Mouse (Mus musculus) layer of hippocampus, postnatal 25 days (tissue): ENCODE results near the gene Tent5b. TPM values are rescaled to one million over a fixed set of nuclear protein-coding genes. Genes with fewer than 3 reads are reported as not detected.

Experiments
- DNase-seq, 2 experiments: peaks; one replicate each; pipeline ENCODE4 v3.0.0; 2022; ENCODE audit warnings: mixed read lengths in 2 of 2, low spot score in 1 of 2; ENCODE audit errors: extremely low spot score in 1 of 2
- total RNA-seq, 2 experiments: library from RNA; stranded (reverse); gene quantifications; 2 replicates each; pipeline ENCODE4 v1.2.3; 2021

Tent5b gene
- total RNA-seq, 2 experiments from 2014 or later = not detected

DNA sequence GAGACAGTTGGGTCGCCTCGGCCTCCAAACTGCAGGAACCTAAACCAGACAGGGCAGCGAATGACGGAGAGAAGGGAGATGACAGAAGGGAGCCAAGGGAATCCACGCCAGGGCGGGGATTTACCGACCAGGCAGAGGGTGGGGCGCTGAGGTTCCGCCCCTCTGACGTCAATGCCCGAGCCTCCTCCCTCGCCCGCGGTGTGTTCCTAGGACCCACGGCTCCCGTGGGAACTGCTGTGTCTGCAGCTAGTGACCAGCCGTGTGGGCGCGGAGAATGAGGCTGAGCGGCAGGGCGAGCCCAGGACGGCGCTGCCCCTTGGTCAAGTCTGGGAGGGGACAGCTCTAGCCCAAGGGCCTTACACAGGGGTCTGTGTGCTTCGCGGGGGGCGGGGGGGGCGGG lies 11.9 kb upstream of the Tent5b start:
- peak; percentile 36 to 52 for DNase-seq

DNA sequence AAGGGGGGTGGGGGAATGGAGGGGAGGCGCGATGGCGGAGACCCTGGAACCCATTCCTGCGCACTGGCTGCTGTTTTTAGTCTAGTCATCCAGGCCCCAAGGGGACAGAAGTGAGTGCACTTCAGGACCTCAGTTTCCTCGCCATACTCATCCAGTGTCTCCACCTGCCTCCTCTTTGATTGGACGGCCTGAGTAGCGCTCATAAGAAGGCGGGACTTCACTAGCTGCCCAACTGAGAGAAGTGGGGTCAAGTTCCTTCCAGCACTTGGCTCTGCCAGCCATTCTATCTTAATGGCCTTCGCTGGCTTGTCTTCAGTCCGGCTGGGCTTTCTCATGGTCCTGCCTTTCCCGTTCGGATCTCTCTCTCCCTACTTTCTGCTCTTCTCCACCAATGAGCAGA lies 10.8 kb upstream of the Tent5b start:
- no peak for DNase-seq

DNA sequence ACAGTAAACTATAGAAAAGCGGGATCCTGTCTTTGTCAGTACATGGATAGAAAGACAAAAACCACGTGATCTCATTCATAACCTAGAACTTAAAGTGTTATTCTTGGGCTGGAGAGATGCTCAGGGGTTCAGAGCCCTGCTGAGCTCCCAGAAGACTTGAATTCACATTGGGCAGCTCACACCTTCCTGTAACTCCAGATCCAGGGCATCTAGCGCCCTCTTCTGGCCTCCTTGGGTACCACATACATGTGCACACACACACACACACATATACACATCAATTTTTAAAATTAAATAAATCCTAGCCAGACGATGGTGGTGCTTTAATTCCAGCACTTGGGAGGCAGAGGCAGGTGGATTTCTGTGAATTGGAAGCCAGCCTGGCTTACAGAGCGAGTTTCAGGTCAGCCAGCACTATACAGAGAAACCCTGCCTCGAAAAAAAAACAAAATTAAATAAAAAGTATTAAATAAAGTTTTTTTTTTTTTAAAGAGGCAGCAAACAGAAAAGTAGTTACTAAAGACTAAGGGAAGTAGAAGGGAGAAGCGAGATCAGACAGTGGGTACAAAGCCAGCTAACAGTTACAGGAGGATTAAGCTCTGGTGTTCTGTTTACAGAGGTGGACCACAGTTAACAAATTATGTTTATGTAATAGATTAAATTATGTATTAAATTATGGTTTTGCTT lies 8.7 kb upstream of the Tent5b start:
- no peak for DNase-seq

DNA sequence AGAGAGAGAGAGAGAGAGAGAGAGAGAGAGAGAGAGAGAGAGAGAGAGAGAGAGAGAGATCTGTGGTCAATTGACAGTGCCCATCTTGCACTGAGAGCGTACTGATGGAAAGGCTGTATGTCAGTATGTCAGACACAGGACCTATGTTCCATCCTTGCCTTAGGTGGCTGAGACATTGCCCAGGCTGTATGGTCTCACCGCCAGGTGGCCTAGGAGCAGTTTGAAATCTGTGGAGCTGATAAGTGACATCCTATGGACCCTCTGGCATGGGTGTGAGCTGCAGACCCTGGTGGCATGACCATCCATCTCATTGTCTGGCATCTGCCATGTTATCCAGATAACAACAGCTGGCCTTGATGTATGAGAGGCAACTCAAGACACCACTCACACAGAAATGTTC lies 6.1 kb upstream of the Tent5b start:
- no peak for DNase-seq

DNA sequence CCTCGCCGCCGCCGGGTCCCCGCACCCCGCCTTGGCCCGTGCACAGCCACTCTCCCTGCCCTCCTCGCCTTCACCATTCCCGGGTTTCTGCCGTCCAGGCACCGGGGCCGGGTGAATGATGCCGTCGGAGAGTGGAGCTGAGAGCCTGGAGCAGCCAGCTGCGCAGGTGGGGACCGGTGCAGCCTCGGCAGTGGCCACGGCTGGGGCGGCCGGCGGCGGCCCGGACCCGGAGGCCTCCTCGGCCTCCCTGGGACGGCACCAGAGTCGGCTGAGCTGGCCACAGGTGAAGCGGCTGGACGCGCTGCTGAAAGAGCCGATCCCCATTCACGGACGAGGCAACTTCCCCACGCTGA lies 229 bp downstream of the Tent5b start:
- no peak for DNase-seq

DNA sequence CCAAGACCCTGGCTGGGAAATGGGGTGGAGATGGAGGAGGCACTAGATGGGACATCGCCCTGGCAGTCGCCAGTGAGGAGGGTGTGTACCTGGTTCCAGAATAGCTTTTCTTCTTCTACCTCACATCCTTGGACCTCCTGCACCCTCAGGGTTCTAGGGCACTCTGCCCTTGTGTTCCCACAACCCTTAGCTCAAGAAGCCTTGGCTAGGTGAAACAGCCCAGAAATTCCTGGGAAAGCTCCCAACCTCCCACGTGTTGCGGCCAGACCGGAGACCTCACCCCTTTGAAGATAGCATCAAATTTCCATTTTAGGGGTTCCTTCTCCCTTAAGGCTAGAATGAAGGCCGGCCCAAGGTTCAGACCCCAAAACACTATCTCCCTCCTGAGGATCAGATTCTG lies 822 bp downstream of the Tent5b start:
- DNase-seq = no peak

DNA sequence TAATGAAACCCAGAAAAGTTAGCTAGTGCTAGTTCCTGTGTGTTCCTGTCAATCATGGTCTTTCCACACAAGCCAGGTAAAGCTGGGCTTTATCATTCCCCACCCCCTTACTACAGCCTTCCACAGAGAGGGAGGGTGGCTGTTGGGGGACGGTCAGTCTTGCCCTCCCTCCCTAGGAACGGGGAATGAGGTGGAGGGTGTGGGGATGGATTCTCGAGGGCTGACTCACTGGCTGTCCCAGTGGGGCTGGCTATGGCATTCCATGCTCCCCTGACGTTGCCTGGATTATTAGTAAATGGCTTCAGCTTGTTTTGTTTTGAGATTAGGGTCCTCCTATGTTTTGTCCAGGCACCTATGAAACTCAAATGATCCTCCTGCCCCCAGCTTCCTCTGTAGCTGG lies 1.6 kb downstream of the Tent5b start:
- no peak for DNase-seq

DNA sequence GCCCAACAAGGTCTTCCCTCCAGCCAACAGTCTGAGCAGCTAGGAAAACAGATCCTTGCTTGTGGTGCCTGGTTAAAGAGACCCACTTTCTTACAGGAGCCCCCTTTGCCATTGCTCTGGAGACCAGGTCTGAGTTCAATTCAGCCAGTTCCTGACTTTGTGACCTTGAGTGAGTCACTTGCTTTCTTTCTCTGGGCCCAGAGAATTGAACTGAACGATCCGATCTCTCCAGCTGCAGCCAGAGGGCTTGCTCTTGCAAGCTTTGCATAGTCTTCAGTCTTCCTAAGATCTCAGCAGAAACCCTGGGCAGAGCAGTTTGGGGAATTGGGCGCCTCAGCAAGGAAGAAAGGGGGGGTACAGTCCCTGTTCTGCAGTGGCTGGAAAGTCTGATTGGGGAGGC lies 2.5 kb downstream of the Tent5b start:
- DNase-seq = no peak

DNA sequence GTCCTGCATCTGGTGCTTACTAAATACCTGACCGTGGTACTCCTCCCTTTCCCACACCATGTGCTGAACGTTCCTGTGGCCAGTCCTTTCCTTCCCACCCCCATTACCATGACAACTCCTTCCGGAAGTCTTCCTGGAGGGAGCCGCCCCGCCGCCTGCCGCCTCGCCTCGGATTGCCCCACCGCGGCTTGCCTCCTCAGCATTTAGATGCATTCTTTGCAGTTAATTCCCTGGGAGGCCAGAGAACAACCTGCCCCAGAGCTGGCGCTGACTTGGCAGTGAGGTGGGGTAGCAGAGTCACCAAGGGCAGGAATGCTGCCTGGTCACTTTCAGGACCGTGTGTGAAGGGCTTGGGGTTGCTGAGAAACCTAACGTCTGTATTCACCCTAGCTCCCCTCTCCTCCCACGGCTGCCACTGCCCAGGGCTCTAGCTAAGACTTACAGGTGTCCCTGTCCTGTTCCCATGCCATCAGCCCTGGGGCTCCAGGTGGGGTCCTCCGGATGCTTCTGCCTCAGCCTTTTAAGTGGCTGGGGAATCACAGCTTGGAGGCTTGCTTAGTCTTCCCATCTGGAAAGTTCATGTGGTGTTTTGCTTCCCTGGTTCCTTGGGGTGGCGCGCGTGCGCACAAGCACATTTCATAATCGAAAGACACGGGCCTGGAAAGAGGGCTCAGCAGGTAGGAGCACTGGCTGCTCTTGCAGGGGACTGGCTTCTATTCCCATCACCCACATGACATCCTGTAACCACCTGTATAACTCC lies 4.5 kb downstream of the Tent5b start:
- DNase-seq = no peak

DNA sequence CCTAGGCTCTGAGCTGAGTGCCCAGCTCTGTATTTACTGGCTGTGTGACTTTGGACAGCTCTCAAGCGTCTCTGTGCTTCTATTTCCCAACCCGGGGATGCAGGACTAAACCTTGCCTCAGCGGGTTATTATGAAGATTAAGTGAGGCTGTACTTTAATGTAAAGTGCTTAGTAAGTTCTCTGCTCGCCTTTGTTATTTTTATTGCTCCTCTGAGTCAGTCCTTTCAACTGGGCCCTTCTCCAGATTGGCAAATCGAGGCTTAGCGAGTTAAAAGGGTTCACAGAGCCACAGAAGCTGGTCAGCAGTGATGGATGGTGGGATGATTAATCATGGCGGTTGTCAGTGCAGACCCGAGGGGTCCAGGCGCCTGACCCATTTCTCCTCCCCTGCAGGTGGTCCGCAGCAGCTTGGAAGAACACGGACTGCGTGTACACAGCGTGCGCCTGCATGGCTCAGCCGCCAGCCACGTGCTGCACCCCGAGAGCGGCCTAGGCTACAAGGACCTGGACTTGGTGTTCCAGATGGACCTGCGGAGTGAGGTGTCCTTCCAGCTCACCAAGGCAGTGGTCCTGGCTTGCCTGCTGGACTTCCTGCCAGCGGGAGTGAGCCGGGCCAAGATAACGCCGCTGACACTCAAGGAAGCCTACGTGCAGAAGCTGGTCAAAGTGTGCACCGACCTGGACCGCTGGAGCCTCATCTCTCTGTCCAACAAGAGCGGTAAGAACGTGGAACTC lies 5.9 kb downstream of the Tent5b start:
- DNase-seq = no peak

DNA sequence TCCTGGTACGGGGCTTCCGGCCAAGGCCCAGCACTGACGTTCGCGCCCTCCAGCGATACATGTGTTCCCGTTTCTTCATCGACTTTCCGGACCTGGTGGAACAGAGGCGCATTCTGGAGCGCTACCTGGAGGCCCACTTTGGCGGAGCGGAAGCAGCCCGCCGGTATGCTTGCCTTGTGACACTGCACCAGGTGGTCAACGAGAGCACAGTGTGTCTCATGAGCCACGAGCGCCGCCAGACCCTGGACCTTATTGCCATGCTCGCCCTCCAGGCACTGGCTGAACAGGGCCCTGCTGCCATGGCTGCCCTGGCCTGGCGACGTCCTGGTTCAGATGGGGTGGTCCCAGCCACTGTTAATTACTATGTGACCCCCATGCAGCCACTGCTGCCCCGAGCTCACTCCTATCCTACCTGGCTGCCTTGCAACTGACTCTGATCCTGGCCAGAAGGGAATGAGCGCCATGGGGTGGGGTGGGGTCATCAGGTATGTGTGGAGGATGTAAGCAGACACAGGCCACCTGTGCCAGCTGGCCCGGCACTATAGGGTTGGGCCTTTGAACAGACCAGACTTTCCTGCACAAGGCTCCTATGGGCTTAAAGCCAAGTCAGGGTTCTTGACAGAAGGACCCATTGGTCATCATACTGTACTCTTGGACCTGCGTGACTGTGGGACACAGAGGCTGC lies 6.9 kb downstream of the Tent5b start:
- no peak for DNase-seq

DNA sequence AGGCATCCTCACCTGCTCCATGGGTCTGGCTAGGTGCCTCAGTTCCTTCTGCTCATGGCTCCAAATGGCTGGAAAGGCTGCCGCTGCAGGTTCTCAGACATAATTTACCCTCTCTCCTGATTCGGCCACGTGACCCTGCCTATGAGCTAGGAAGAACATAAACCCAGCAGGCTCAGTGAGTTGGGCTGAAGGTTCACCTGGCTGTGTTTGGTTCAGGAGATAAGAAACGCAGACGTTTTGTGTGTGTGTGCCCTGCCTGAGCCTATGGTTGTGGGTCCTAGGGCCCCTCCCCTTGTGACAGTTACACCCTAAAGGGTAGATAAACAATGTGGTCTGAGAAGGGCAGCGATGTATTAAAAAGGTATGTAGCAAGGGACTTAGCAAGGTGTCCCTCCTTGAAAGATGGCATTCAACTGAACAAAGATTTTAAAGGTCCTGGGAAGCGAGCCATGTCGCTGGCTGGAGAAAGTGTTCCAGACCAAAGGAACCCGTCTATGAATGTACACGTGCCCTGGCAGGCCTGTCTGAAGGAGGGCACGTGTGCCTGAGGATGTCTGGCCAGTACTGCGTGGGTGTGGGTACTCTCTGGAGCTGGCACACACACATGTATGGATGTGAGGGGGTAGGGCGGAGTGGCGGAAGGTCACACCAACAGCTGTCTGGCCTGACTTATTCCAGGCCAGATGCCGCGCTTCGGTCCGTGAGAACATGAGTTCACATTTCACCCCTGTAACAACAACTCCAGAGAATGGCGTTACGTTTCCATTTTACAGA lies 8.9 kb downstream of the Tent5b start:
- no peak for DNase-seq

DNA sequence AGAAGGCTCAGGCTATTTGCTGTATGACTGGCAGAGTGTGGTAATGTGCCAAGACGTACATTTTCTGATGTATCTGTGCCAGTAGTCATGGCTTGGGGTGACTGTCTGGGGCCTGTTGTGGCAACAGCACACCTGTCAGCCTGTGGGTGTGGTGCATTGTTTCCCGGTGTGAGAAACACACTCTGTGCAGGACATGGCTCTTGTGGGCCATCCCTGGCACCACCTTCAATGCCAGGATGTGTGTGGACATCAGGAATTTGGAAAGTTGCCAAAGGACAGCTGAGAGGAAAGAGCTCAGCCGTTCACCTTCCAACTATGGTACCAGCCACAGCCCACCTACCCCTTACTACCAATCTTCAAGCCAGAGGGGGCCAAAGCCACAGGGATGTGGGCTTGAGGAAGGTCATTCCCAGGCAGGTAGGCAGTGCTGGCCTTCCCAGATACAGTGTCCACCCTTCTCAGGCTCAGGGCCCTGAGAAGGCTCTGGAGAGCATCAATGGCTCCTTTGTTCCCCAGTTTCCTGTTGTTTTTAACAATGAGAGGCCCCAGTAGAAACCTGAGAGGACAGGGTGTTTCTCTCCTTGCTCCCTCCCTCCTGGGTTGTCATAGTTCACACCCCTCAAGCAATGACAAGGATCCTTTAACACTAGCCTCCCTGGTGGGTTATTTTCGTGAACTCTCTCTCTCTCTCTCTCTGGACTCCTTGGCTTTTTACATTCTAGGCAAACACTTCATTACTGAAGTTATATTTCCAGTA lies 9.7 kb downstream of the Tent5b start:
- DNase-seq = no peak

DNA sequence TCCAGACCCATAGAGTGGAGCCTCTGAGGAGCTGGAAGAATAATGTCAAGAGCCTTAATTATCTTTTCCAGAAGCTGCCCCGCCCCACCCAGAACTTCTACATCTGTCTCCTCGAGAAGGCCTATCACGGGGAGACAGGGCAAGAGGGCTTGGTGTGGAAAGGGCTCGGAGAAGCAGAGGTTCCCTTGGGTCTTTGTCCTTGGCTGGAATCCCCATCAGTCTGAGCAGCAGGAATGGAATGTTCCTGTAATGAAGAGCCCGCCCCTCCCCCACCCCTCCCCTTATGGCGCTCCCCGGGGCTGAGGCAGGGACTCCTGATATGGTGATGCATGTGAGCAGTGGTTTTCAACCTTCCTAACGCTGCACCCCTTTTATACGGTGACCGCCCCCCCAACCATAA lies 11.9 kb downstream of the Tent5b start:
- no peak for DNase-seq

DNA sequence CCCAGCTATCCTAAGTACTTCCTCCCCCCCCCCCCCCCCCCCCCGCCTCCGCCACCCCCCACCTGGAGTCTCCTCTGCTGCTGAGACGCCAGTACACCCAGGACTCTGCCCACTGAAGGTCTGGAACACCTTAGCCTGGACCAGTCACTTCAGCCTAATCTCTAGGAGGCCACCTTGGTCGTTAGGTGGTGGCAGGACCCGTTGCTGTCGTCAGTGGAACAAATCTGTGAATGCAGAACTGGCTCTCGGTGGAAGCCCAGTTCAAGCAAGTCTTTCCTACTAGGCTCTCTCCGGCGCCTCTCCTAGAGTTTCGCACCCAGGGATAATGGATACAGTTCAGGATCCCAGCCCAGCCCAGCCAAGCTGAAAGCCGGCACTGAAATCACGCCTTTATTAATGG lies 14.0 kb downstream of the Tent5b start:
- no peak for DNase-seq

DNA sequence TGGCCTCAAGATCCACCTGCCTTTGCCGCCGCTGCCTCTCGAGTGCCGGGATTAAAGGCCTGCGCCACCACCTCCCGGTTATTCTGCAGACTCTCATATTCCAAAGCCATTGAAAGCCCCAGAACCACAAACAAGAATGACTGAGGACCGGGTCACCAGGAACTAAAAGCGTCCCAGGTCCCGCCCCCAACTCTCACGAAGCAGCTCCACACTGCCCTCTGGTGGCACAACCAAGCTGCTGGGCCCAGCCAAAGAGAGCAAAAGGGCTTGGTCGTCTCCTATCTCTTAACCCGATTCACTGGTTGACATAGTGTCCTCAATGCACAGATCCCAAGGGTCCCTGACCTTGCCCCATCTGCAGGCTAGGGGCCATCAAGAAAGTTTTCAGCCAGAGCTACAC lies 14.5 kb downstream of the Tent5b start:
- peak; percentile 81 to 97 for DNase-seq

DNA sequence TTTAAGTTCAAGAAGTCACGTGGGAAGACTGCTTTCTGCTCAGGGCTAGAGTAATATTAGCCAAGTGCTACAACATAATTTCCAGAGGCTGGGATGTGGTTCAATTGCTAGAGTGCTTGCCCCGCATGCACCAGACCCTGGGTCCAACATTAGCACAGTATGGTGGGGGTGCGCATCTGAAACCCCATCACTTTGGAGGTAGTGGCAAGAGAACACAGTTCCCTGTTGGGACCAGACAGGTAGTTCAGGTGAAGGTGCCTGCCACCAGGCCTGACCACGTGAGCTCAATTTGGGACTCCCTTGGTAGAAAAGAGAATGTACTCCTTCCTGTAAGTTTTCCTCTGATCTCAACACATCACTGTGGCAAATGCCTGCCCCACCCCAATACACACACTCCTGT lies 14.9 kb downstream of the Tent5b start:
- no peak for DNase-seq

DNA sequence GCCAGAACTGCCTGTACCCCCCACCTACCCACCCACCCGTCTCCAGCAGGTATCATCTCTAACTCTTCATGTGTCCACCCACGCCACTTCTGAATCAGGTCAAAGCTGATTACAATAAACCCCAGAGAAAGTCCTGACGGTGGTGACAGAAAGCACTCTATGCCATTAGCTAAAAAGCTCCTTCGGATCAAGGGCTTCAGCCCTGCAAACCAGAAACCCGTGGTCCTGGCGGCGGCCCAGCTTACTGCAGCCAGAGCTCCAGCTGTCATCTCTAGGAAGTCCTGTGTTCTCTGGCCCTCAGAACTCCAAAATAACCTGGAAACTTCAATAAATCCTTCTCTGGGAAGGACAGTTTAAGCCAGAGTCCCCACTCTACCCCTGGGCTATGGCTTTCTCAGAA lies 15.8 kb downstream of the Tent5b start:
- DNase-seq = peak in 1 of 2 experiments; percentile 27

DNA sequence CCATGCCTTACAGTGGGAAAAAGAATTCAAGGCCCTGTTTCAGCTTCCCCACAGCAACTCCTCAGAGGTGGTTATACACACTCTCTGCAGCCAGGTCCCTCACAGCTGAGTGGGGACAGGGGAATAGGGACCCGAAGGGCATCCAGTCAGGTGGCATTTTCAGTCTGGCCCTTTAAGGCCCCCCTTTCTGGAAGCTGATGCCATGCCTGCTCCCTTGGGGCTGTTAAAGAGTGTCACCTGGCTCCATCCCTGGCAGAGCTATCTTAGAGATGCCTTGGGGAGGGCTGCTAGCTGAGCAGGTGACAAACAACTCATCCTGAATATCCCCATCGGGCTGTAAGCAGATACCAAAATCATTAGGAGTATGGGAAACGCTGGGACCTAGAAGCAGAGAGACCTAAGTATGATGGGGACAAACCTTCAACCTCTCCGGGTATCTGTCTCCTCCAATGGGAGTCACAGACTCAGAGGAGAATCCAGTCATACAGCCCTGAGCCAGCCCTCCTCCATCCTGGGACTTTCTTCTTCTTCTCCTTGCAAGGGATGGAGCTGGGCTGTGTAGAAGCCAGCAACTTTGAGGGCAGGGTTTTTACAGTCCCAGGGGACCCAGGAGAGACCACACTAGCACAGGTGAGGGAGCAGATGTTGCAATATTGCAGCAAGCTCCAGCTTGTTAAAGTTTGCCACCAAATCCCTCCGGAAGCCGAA lies 17.0 kb downstream of the Tent5b start:
- no peak for DNase-seq
